Mouse (Mus musculus): ENCODE data around the gene Rora.

DNA sequence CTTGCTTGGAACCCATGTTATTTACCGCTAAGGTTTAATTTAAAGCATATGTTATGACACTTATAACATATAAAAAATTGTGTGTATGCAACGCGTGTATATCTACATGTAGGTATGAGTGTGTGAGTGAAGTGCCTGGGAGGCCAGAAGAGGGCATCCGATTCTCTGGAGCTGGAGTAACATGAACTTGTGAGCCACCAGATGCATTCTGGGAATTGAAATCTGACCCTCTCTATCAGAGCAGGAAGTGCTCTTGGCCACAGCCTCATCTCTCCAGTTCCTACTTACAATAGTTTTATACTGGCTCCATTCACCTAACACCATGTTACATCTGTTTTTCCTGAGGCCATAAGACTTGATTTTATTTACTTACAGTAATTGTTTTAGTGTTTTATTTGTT, 238.8 kb downstream of the Rora start:
- TF ChIP-seq POLR2A (IDR thresholded peaks at IDR 0.05; ENCODE audit: extremely low read depth, insufficient read depth, low read length), result no peak
- no peak for TF ChIP-seq CTCF (IDR thresholded peaks at IDR 0.05; ENCODE audit: low read depth, low read length)
